Mouse (Mus musculus): Measurements from ENCODE around the gene Trappc3.

DNA sequence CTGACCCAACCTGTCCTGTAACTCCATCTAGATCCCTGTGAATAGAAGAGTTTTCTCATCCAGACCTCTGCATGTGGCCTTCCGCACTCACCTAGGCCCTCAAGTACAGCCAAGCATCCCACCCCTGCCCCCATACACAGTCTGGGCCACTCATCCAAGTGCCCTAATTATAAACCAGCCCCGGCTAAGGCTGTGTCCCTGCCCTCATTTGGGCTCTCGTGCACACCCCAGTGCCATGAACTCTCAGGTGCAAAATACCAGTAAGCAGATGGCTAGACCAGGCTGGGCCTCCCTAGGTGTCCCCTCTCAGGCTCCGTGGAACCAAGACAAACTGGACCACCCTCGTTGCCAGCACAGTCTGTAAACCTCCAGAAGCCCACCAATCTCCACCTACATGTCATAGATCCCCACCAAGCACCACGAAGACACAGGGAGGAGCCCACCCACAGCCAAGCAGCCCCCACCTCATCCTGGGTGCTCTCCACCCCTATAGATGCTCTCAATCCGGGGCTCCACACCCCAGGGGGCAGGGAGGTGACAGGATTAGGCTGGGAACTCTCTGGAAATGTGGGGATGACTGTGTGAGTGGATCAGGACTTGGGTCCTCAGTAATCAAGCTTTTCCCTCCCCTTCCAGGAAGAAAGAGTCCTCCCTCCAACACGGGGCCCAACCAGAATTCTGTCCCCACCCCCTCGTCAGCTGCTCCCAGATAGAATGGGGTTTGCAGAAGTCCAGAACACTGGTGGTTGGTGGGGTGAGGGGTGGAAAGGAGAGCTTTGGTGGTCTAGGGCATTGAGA lies 7.6 kb upstream of the Trappc3 start:
- TF ChIP-seq CTCF (IDR thresholded peaks at IDR 0.05; ENCODE audit: extremely low read depth, insufficient read depth, insufficient read length, insufficient replicate concordance) (no peak), POLR2A (IDR thresholded peaks at IDR 0.05; ENCODE audit: low read depth, low read length) (no peak)
